10 mouse cellular contexts compared by ENCODE assay signal in the genomic region with DNA sequence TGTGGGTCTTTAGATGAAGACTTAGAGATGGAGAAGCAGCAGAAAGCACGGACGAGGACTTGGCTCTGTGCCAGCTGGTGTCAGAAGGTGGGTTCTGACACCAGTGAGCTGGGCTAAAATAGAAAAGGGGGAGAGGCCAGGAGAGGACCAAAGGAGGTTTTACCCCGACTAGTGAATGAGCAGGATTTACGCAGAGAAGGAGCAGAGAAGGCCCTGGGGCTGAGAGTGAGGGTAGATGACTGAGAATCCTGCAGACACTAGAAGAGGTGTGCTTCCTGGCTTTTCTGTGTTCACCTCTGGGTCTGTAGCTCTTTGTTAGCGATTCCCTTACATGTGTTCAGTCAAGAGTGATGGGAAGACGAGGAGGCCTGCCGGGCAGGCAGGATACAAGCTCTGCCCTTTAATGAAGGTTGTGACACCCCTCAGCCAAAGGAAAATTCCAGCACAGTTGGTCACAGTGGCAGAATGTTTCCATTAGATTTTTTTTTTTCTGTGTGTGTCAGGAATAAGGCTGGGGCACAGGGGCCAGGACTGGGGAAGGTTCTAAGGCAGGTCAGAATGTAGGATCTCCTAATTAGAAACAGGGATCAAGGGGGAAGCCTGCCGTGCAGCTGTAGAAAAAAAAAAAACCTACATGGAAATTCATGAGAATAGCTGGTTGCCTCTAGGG. TPM values are rescaled to one million over a fixed set of nuclear protein-coding genes. Genes with fewer than 3 reads are reported as not detected.
DNase-seq lines count a peak whose midpoint lies in the region; ATAC-seq lines count a peak whose summit lies in the region.
"Had no signal": no experiment of that assay in that cellular context is flagged by ENCODE, and none has a peak within 500 bp of the region (broad histone marks: within the 10 kb centered on the region; RNA-seq: fewer than 3 reads in every experiment).

No protein-coding gene starts in this region.

- H3K27me3 ChIP-seq in forebrain, embryonic 15.5 days = no peaks in the 10 kb centered on the region
- peaks cover 15% of the 10 kb centered on the region for H3K27me3 ChIP-seq in liver, embryonic 11.5 days (replicated peaks; ENCODE audit: control insufficient read depth, insufficient read depth, low read length)

- H3K4me1 ChIP-seq in forebrain, embryonic 15.5 days = peaks cover 67% of the 10 kb centered on the region
- H3K4me1 ChIP-seq in liver, embryonic 11.5 days (replicated peaks; ENCODE audit: control insufficient read depth, insufficient read depth, low read length) = peaks cover 2% of the 10 kb centered on the region; the same call in 1 of the 2 replicates

- 20% methylated on average over 8 of the region's 8 CpGs for WGBS in forebrain, embryonic 15.5 days
- WGBS in liver, embryonic 11.5 days = 68% methylated on average over 8 of the region's 8 CpGs

- peak overlapping the region; percentile 26; the same call in 1 of the 2 replicates for H3K9ac ChIP-seq in forebrain, embryonic 15.5 days (replicated peaks)
- H3K9ac ChIP-seq in liver, embryonic 11.5 days (ENCODE audit: low read depth, low read length) = no peak overlapping the region

- H3K4me3 ChIP-seq in forebrain, embryonic 15.5 days = peak overlapping the region; percentile 57
- H3K4me3 ChIP-seq in liver, embryonic 11.5 days (ENCODE audit: low read depth, low read length) = no peak overlapping the region

- peak overlapping the region; percentile 71 for H3K27ac ChIP-seq in forebrain, embryonic 15.5 days (replicated peaks)
- H3K27ac ChIP-seq in liver, embryonic 11.5 days (ENCODE audit: low read depth, low read length) = no peak overlapping the region

- DNase-seq in cerebellum, adult 11-12 months = peak; percentile 58
- DNase-seq in cerebellum, postnatal 4 days (ENCODE audit: low spot score in 2 of 2) = no peak
- DNase-seq in cerebellum, adult 9-11 months = peak; percentile 71
- DNase-seq in mesoderm, embryonic 11.5 days (ENCODE audit: low read depth, low spot score) = peak; percentile 61
- no peak for DNase-seq in left cerebral cortex, adult 9 months (ENCODE audit: low spot score in 2 of 2)
- no peak for DNase-seq in liver, embryonic 11.5 days (ENCODE audit: low spot score)
- DNase-seq: layer of hippocampus, postnatal 36 days had no signal

- ATAC-seq in forebrain, embryonic 15.5 days (replicated peaks) = no peak
- no peak for ATAC-seq in megakaryocyte-erythroid progenitor cell, adult 5-6 weeks (replicated peaks; ENCODE audit: low FRiP score, low TSS enrichment, poor library complexity, severe bottlenecking)
- no peak for ATAC-seq in liver, embryonic 11.5 days (replicated peaks; ENCODE audit: low FRiP score)

- H3K36me3 ChIP-seq in forebrain, embryonic 15.5 days = no peaks in the 10 kb centered on the region
- no peaks in the 10 kb centered on the region for H3K36me3 ChIP-seq in liver, embryonic 11.5 days (ENCODE audit: control insufficient read depth, insufficient read depth, low read length)

- H3K9me3 ChIP-seq in forebrain, embryonic 15.5 days = no peaks in the 10 kb centered on the region
- H3K9me3 ChIP-seq in liver, embryonic 11.5 days (ENCODE audit: control insufficient read depth, low read length) = no peaks in the 10 kb centered on the region

- peak overlapping the region; percentile 78 for H3K4me2 ChIP-seq in forebrain, embryonic 15.5 days (replicated peaks)
- no peak overlapping the region for H3K4me2 ChIP-seq in liver, embryonic 11.5 days

RNA-seq across cellular contexts. Expression of a gene that starts 13.3 kb away (rescaled TPM):
- polyA plus RNA-seq in forebrain, embryonic 15.5 days (2015; fragmentation: Nextera tagmentation; extraction: Ambion mirVana) = 24.7 and 26.9 TPM in 2 replicates
- total RNA-seq in megakaryocyte-erythroid progenitor cell, adult 5-6 weeks (2014; fragmentation: Nextera tagmentation) = not detected in 2 replicates
- total RNA-seq in megakaryocyte-erythroid progenitor cell, adult 5-6 weeks (2017) = not detected in 2 replicates
- polyA plus RNA-seq in liver, embryonic 11.5 days (2014; fragmentation: Nextera tagmentation; extraction: Ambion mirVana) = 2.3 and 3.5 TPM in 2 replicates

RNA-seq across cellular contexts. Expression of a gene that starts 20.3 kb away (rescaled TPM):
- 1.4 and 1.5 TPM in 2 replicates for polyA plus RNA-seq in forebrain, embryonic 15.5 days (2015; fragmentation: Nextera tagmentation; extraction: Ambion mirVana)
- total RNA-seq in megakaryocyte-erythroid progenitor cell, adult 5-6 weeks (2014; fragmentation: Nextera tagmentation) = not detected in 2 replicates
- total RNA-seq in megakaryocyte-erythroid progenitor cell, adult 5-6 weeks (2017) = not detected in 2 replicates
- 2.6 and 4.5 TPM in 2 replicates for polyA plus RNA-seq in liver, embryonic 11.5 days (2014; fragmentation: Nextera tagmentation; extraction: Ambion mirVana)
- total RNA-seq: monocyte, adult 5-6 weeks had no signal

RNA-seq across cellular contexts. Expression of a gene that starts 25.1 kb away (rescaled TPM):
- polyA plus RNA-seq in forebrain, embryonic 15.5 days (2015; fragmentation: Nextera tagmentation; extraction: Ambion mirVana) = 13.1 and 14.1 TPM in 2 replicates
- total RNA-seq in megakaryocyte-erythroid progenitor cell, adult 5-6 weeks (2014; fragmentation: Nextera tagmentation) = not detected in 2 replicates
- total RNA-seq in megakaryocyte-erythroid progenitor cell, adult 5-6 weeks (2017) = not detected in 2 replicates
- 8.0 and 13.7 TPM in 2 replicates for polyA plus RNA-seq in liver, embryonic 11.5 days (2014; fragmentation: Nextera tagmentation; extraction: Ambion mirVana)
- total RNA-seq: monocyte, adult 5-6 weeks had no signal

RNA-seq across cellular contexts. Expression of a gene that starts 26.1 kb away (rescaled TPM):
- polyA plus RNA-seq in forebrain, embryonic 15.5 days (2015; fragmentation: Nextera tagmentation; extraction: Ambion mirVana) = 1.4 TPM in 1 of 2 replicates, not detected in the other
- total RNA-seq in megakaryocyte-erythroid progenitor cell, adult 5-6 weeks (2014; fragmentation: Nextera tagmentation) = not detected in 2 replicates
- total RNA-seq in megakaryocyte-erythroid progenitor cell, adult 5-6 weeks (2017) = not detected in 2 replicates
- 1.3 and 2.3 TPM in 2 replicates for polyA plus RNA-seq in liver, embryonic 11.5 days (2014; fragmentation: Nextera tagmentation; extraction: Ambion mirVana)
- total RNA-seq: monocyte, adult 5-6 weeks had no signal

RNA-seq across cellular contexts. Expression of a gene that starts 42.0 kb away (rescaled TPM):
- polyA plus RNA-seq in forebrain, embryonic 15.5 days (2015; fragmentation: Nextera tagmentation; extraction: Ambion mirVana) = 10.9 and 11.0 TPM in 2 replicates
- total RNA-seq in megakaryocyte-erythroid progenitor cell, adult 5-6 weeks (2014; fragmentation: Nextera tagmentation) = 12.7 and 21.0 TPM in 2 replicates
- 10.5 and 10.8 TPM in 2 replicates for total RNA-seq in megakaryocyte-erythroid progenitor cell, adult 5-6 weeks (2017)
- 15.7 and 16.0 TPM in 2 replicates for polyA plus RNA-seq in liver, embryonic 11.5 days (2014; fragmentation: Nextera tagmentation; extraction: Ambion mirVana)

Comparison
In these comparisons a context has a peak if more than half of its experiments do, and no peak if none do; other contexts are left out.
1. DNase-seq: peak in cerebellum, adult 11-12 months (single experiment), cerebellum, adult 9-11 months (single experiment) and mesoderm, embryonic 11.5 days (single experiment); none in cerebellum, postnatal 4 days (0 of 2), left cerebral cortex, adult 9 months (0 of 2) and liver, embryonic 11.5 days (single experiment).